Mouse (Mus musculus) ES-Bruce4 (cell line): Measurements from ENCODE around the gene Ina.

ENCODE experiments used
- CTCF ChIP-seq: IDR thresholded peaks from one replicate; pipeline ENCODE4 v1.8.1; 2011; ENCODE audit warnings: low read depth, low read length
- EP300 ChIP-seq: IDR thresholded peaks from 2 replicates; pipeline ENCODE4 v1.6.1; 2011; ENCODE audit warnings: low read depth, low read length; ENCODE audit not compliant: insufficient read depth
- POLR2A ChIP-seq: IDR thresholded peaks from one replicate; pipeline ENCODE4 v1.8.1; 2011; ENCODE audit warnings: low read length; ENCODE audit not compliant: insufficient read depth

GRCm38 (mm10) chr19:47015396-47015795, 898 bp downstream of the Ina start:
- no peak for TF ChIP-seq CTCF
- no peak for TF ChIP-seq EP300
- no peak for TF ChIP-seq POLR2A
